Mouse (Mus musculus): ENCODE measurements around the gene Otud4.

Gene Otud4

GRCm38 (mm10) chr8:79639586-79640451 lies at the start of gene Otud4:
Gene Otud4, plus strand, starts transcription at chr8:79639618.
- DNase-seq = peak; percentile 67 to 68

DNA sequence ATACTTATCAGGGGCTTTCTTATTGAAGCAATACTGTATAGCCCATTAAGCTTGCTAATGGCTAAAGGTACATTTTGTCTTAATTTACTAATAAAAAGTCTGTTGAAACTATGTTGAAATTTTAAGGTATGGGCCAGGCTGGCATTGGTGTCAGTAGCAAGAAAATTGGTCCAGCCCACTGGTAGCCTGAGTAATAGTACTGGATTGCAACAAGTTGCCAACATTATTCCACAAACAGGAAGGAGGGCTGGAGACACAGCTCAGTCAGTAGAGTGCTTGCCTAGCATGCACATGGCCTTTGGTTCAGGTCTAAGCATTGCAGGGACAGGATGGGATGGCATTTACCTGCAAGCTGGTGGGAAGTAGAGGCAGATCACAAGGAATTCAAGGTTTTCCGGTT lies 38.5 kb upstream of the Otud4 start:
- no peak for DNase-seq

- peak; percentile 21 to 27 for DNase-seq
Observed at GRCm38 (mm10) chr8:79603204-79603603, 36.2 kb upstream of the Otud4 start.

DNA sequence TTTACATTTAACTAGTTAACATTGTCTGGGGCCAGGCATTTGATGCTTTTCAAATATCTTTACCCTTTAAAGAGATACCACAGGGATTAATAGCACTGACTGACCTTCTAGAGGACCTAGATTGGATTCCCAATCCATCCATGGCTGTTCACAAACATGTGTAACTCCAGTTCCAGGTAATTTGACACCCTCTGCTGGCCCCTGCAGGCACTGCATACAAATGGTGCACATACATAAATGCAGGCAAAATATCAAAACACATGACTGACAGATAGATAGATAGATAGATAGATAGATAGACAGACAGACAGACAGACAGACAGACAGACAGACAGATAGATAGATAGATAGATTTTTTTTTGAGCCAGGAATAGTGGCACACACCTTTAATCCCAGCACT lies 33.2 kb upstream of the Otud4 start:
- DNase-seq = peak in 1 of 2 experiments; percentile 46

- DNase-seq = peak in 1 of 2 experiments; percentile 10
Observed at GRCm38 (mm10) chr8:79606751-79607300, 32.6 kb upstream of the Otud4 start.

- DNase-seq = no peak
Observed at GRCm38 (mm10) chr8:79608701-79609100, 30.7 kb upstream of the Otud4 start.

GRCm38 (mm10) chr8:79610268-79610667 lies 29.1 kb upstream of the Otud4 start:
- DNase-seq = no peak

DNA sequence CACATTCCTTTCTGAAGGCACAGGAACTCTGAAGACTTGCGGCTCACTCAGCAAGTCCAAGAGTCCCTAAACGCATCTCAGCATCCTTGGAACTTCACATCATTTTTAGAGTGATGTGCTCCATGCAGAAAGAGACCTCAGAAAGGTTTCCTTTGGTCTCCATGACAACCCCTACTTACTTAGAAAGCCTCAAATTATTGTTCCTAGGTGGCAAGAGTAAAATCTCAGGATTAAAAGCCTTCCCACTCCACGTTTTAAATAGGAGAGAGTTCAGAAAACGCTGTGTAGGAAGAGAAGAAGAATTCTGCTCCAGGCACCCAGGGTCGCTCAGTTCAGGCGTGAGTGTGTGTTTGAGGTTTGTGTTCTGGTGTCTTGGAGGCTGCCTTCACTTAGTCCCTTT lies 27.1 kb upstream of the Otud4 start:
- DNase-seq = no peak

- no peak for DNase-seq
Observed at GRCm38 (mm10) chr8:79612965-79613364, 26.5 kb upstream of the Otud4 start.

DNA sequence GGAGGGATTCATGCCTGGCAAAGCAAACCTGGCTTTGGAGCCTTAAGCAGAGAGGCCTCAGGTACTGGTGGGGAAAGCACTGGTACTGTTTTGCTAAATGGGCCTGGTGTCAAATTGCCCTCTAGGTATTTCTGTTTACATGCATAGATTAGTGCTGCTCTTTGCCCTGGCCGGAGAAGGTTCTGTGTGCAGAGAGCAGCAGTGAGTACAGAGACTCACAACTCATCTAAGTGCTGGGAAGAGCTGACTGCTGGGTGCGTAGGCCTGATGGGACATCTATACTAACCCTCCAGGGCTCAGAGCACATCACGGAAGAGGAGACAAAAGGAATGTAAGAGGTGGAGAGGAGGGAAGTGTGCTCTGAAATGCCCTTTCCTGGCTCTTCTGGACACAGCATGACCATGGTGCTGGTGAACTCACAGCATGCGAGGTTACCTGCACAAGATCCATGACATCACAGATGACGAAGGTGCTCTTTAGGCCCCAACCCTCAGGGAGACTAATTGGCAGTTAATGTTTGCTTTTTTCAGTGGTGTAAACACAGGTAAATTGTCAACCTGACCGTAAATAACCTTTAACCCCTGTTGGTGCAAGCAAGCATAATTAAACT lies 23.6 kb upstream of the Otud4 start:
- peak; percentile 33 to 45 for DNase-seq

DNA sequence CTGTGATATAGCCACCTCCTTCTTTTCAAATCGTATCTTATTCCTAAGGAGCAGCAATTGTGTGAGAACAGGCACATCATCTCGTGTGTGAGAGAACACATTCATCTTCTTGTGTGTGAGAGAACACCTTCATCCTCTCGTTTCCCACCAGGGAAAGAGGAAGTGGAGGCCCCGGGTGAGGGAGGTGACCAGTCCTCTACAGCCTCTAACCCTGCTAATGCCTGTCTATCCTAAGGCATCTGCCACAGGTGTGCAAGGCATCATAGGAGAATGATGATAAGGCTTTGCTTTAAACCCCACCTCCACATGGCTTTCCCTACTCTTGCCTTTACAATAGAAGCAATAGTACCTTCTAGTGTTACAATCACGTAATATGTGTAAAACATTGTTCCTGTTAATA lies 20.5 kb upstream of the Otud4 start:
- no peak for DNase-seq

DNA sequence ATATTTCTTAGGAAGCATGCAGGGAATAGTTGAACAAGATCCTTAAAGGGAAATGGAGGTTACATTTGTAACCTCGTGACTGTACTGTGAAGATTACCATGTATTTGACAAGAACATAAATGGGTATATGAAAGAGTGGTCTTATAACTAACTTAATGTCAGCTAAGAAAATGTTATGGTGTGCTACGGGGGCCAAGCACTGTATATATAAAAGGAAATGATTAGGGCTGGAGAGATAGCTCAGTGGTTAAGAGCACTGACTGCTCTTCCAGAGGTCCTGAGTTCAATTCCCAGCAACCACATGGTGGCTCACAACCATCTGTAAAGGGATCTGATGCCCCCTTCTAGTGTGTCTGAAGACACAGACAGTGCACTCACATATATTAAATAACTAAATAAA lies 20.1 kb upstream of the Otud4 start:
- DNase-seq = no peak

GRCm38 (mm10) chr8:79620000-79620399 lies 19.4 kb upstream of the Otud4 start:
- no peak for DNase-seq

DNA sequence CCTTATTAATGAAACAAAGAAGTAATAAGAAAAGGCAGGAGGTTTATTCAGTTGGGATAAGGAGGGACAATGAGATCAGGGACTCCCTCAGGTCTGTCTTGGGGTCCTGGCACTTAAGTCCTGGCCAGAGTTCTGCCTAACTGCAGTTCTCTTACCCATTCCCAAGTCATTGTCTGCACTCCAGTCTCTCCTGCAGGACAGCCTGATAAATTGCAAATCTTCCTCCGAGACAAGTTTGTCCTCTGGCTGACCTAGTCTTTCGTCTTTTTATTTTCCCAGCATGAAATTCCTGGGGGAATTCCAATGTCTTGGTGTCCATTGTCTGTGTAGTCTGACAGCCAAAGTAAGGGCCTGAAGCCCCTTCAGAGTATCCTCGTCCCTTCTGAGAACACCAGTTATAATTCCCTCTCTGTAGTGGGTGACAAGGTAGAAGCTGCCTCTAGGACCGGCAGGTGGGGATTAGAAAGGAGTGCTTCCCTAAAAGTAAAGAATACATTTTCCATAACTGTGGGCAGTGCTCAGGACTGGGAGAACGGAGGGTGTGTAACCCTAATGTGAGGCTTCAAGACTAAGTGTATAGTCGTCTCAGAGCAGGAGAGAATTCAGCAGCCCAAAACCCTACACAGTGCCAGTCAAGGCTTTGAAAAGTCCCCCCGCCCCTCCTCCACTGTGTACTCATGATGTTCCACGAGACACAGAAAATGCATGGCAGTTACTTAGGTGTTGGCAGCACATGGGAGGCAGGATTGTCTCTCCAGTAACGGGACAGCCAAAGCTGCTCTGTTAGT lies 18.7 kb upstream of the Otud4 start:
- no peak for DNase-seq

- DNase-seq = no peak
Observed at GRCm38 (mm10) chr8:79622346-79622745, 17.1 kb upstream of the Otud4 start.

DNA sequence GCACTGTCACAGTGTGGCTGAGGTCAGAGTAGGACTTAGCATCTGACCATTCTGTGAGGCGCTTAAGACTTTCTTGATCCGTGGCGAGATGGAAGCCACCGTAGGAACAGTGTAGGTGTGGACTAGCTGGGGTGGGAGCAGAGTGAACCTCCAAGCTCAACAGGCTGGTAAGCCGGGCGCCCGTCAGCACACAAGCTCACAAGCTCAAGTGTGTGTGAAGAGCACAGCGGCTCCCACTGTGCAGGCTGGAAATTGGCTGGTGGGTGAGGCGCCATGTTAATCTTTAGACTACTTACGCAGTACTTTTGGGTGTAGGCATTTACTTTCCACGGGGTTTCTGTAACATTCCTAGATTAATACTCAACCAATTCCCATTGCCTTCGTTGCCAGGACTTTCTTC lies 16.1 kb upstream of the Otud4 start:
- DNase-seq = no peak

- no peak for DNase-seq
Observed at GRCm38 (mm10) chr8:79624416-79624815, 15.0 kb upstream of the Otud4 start.

GRCm38 (mm10) chr8:79626213-79626612 lies 13.2 kb upstream of the Otud4 start:
- DNase-seq = no peak

- DNase-seq = no peak
Observed at GRCm38 (mm10) chr8:79635491-79635890, 3.9 kb upstream of the Otud4 start.

DNA sequence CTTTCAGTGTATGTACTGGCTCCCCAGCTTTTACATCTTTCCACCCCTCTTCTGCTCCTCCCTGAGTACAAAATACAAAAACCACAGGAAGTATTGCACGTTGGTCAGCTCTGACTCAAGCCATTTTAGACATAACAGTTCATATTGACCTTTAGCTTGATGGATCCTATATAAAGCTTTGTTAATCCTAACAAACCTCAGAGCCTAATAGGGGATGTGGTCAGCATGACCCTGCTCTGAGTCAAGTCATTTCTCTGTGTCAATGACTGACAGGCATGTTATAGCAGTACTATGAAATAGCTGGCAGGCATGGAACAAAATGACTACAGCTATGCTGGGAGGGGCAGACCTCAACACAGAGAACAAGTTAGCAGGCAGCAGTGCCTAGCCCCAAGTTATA lies 3.3 kb upstream of the Otud4 start:
- no peak for DNase-seq

- no peak for DNase-seq
Observed at GRCm38 (mm10) chr8:79637237-79637636, 2.2 kb upstream of the Otud4 start.

DNA sequence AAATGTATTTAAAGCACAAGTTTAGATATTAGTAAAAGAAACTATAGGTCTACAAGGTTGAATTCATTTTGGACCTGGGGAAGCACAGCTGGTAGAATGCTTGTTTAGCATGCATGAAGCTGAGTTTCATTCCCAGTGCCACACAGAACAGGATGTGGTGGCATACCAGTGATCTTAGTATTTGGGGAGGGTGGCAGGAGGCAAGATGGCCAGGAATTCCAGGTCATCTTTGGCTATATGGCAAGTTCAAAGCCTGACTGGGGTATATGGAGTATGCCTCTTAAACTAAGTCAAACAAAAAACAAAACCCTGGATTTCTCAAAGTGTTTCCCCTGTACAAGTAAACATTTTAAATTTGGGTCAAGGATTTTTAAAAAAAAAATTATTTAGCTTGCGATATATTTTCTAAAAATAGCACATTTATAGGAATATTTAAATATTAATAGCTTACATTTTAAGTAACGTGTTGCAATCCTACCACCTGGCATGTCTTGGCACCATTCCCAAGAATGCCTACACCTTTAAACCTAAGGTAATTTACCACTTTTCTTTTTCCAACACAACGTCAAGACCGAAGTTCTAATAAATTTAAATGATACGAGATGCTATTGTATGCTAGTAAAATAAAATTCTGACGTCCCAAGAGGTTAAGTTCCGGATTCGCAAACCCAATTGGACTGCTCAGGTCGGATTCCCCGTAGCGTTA lies 1.3 kb upstream of the Otud4 start:
- DNase-seq = peak; percentile 27 to 53

All from kidney, postnatal 36 days (tissue).